Mouse (Mus musculus) forebrain, embryonic 10.5 days (tissue): ENCODE measurements around the gene Zrsr1. TPM values are rescaled to one million over a fixed set of nuclear protein-coding genes. Genes with fewer than 3 reads are reported as not detected.

ENCODE experiments used
- DNase-seq: peaks from one replicate; pipeline ENCODE4 v3.0.0-alpha.2; 2017; ENCODE audit warnings: low spot score; ENCODE audit errors: extremely low spot score
- H3K27ac ChIP-seq: fragments of 300-500 bp; sonication (generic); 2 replicates; pipeline ENCODE4 v1.5.1; 2016; ENCODE audit warnings: mild to moderate bottlenecking
- H3K27me3 ChIP-seq: fragments of 300-500 bp; sonication (generic); 2 replicates; pipeline ENCODE4 v1.6.1; 2016; ENCODE audit warnings: mild to moderate bottlenecking; ENCODE audit not compliant: poor library complexity, severe bottlenecking
- H3K36me3 ChIP-seq: fragments of 300-500 bp; sonication (generic); replicated peaks from 2 replicates; pipeline ENCODE4 v1.6.1; 2016; ENCODE audit warnings: mild to moderate bottlenecking, moderate library complexity
- H3K4me1 ChIP-seq: fragments of 300-500 bp; sonication (generic); 2 replicates; pipeline ENCODE4 v1.6.1; 2016
- H3K4me3 ChIP-seq: fragments of 300-500 bp; sonication (generic); 2 replicates; pipeline ENCODE4 v1.5.1; 2016; ENCODE audit warnings: mild to moderate bottlenecking, moderate library complexity
- H3K9me3 ChIP-seq: fragments of 300-500 bp; sonication (generic); 2 replicates; pipeline ENCODE4 v1.6.1; 2016; ENCODE audit warnings: mild to moderate bottlenecking, moderate library complexity
- WGBS: fragments of 180-500 bp; shearing (Covaris S2); methylation state at CpG from one replicate; pipeline ENCODE4 v1.1.7; 2016; 5-methylcytosine and 5-hydroxymethylcytosine counted together
- polyA plus RNA-seq: library from polyadenylated mRNA; unstranded; fragments of >200 nt; fragmentation: Nextera tagmentation; extraction: Ambion mirVana; gene quantifications from 2 replicates; pipeline ENCODE4 v1.2.1, GENCODE M21; 2016

The Zrsr1 gene
- polyA plus RNA-seq, 1 experiment from 2014 or later, result 2.8 TPM

DNA sequence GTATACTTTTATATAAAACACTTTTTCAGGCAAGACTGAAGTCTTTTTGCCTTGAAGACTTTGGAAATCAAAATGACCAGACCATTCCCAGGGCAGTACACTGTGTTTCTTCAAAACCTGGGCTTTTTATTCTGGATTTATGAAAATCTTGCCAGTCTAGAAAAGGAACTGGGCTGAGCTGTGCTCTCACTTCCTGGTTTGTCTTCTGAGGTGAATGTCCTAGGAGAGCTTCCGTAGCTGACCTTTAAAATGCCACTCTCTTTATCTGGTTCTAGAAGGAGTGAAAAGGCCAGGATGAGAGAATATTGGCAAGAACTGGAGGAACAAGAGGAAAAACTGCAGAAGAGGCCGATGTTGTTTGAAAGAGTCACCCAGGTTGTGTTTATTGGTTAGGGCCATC, 51.4 kb downstream of the Zrsr1 start:
- Histone ChIP-seq H3K36me3 (no peaks in the 10 kb centered on the region), H3K4me1 (peaks cover 4% of the 10 kb centered on the region), H3K27ac (no peak overlapping the region), H3K9me3 (peaks cover 5% of the 10 kb centered on the region; the same call in 1 of the 2 replicates), H3K4me3 (no peak overlapping the region), H3K27me3 (no peaks in the 10 kb centered on the region)
- DNase-seq, result no peak
- 95% methylated on average over 2 of the region's 2 CpGs for WGBS

- no peak overlapping the region for H3K4me3 ChIP-seq
- H3K36me3 ChIP-seq, result no peaks in the 10 kb centered on the region
- H3K4me1 ChIP-seq, result peaks cover 4% of the 10 kb centered on the region
- DNase-seq, result no peak
- no peaks in the 10 kb centered on the region for H3K27me3 ChIP-seq
- WGBS, result 66% methylated on average over 3 of the region's 3 CpGs
- no peak overlapping the region for H3K27ac ChIP-seq
- no peaks in the 10 kb centered on the region for H3K9me3 ChIP-seq
Measured at GRCm38 (mm10) chr11:23024169-23024568, 52.4 kb downstream of the Zrsr1 start.

Other genes starting within 250 kb of the Zrsr1 start
- gene B3gnt2, start 111.0 kb upstream of the Zrsr1 start, polyA plus RNA-seq, result 1.6 and 1.7 TPM in 2 replicates
- gene Gm28048, start 10.1 kb downstream of the Zrsr1 start, polyA plus RNA-seq, result 4.3 and 4.4 TPM in 2 replicates
- gene Commd1, start 10.4 kb downstream of the Zrsr1 start, polyA plus RNA-seq, result 385 and 388 TPM in 2 replicates
- 422 and 434 TPM in 2 replicates for gene Cct4, start 18.5 kb downstream of the Zrsr1 start, polyA plus RNA-seq
- gene Fam161a, start 35.5 kb downstream of the Zrsr1 start, polyA plus RNA-seq, result 1.8 and 2.2 TPM in 2 replicates